Mouse (Mus musculus): ENCODE measurements at regions not wholly inside any gene's neighbourhood (a gene's known extent, or its start where the extent isn't known, plus 50 kb on each side); places are given as distances from the start of the nearest gene placed in this dataset.
"Not testable (repeated sequence)": the region's sequence is repeated elsewhere in the genome, so short reads cannot be mapped to it uniquely, and the experiment has no call there.

- DNase-seq (ENCODE audit: low read depth, low spot score) = no peak
Measured at GRCm38 (mm10) chr11:9932360-9933265, 740.9 kb downstream of the Abca13 start.

GRCm38 (mm10) chr11:9962696-9963202, 771.0 kb downstream of the Abca13 start:
- peak; percentile 12 for DNase-seq (ENCODE audit: low read depth, low spot score)

- no peak for DNase-seq (ENCODE audit: low read depth, low spot score)
Measured at GRCm38 (mm10) chr11:9982974-9983373, 791.2 kb downstream of the Abca13 start.

- peak; percentile 3 for DNase-seq (ENCODE audit: low read depth, low spot score)
Measured at GRCm38 (mm10) chr11:9994601-9995166, 802.9 kb downstream of the Abca13 start.

- DNase-seq (ENCODE audit: low read depth, low spot score) = no peak
Measured at GRCm38 (mm10) chr11:9995356-9995755, 803.6 kb downstream of the Abca13 start.

- DNase-seq (ENCODE audit: low read depth, low spot score) = no peak
Measured at GRCm38 (mm10) chr11:9997532-9998138, 805.9 kb downstream of the Abca13 start.

GRCm38 (mm10) chr11:10002170-10002569, 810.4 kb downstream of the Abca13 start:
- DNase-seq (ENCODE audit: low read depth, low spot score) = no peak

- no peak for DNase-seq (ENCODE audit: low read depth, low spot score)
Measured at GRCm38 (mm10) chr11:10006881-10007280, 815.1 kb downstream of the Abca13 start.

GRCm38 (mm10) chr11:10046593-10046992, 854.9 kb downstream of the Abca13 start:
- no peak for DNase-seq (ENCODE audit: low read depth, low spot score)

GRCm38 (mm10) chr11:10051584-10052210, 860.0 kb downstream of the Abca13 start:
- DNase-seq (ENCODE audit: low read depth, low spot score) = peak; percentile 60

- DNase-seq (ENCODE audit: low read depth, low spot score) = peak; percentile 2
Measured at GRCm38 (mm10) chr11:10071881-10072280, 880.1 kb downstream of the Abca13 start.

- DNase-seq (ENCODE audit: low read depth, low spot score) = no peak
Measured at GRCm38 (mm10) chr11:10087939-10088338, 896.2 kb downstream of the Abca13 start.

GRCm38 (mm10) chr11:10102314-10102713, 910.6 kb downstream of the Abca13 start:
- DNase-seq (ENCODE audit: low read depth, low spot score) = not testable (repeated sequence)

- DNase-seq (ENCODE audit: low read depth, low spot score) = no peak
Measured at GRCm38 (mm10) chr11:10105077-10105476, 913.3 kb downstream of the Abca13 start.

GRCm38 (mm10) chr11:10142161-10142560, 950.4 kb downstream of the Abca13 start:
- DNase-seq (ENCODE audit: low read depth, low spot score) = no peak

GRCm38 (mm10) chr11:10149160-10149559, 957.4 kb downstream of the Abca13 start:
- no peak for DNase-seq (ENCODE audit: low read depth, low spot score)

GRCm38 (mm10) chr11:10153836-10154235, 960.2 kb upstream of the Vwc2 start:
- DNase-seq (ENCODE audit: low read depth, low spot score) = no peak

GRCm38 (mm10) chr11:10193738-10194137, 920.3 kb upstream of the Vwc2 start:
- DNase-seq (ENCODE audit: low read depth, low spot score) = no peak

- DNase-seq (ENCODE audit: low read depth, low spot score) = no peak
Measured at GRCm38 (mm10) chr11:10194774-10195173, 919.2 kb upstream of the Vwc2 start.

- no peak for DNase-seq (ENCODE audit: low read depth, low spot score)
Measured at GRCm38 (mm10) chr11:10201021-10201420, 913.0 kb upstream of the Vwc2 start.

GRCm38 (mm10) chr11:10205257-10205656, 908.8 kb upstream of the Vwc2 start:
- no peak for DNase-seq (ENCODE audit: low read depth, low spot score)
